Mouse (Mus musculus) erythroid progenitor cell, adult 5-6 weeks (primary cell): Measurements from ENCODE around the gene Phyhd1. TPM values are rescaled to one million over a fixed set of nuclear protein-coding genes. Genes with fewer than 3 reads are reported as not detected.

Experiments
- total RNA-seq, 2 experiments: library from RNA; stranded (forward) in 1 of 2; stranded (reverse) in 1 of 2; fragments of 150-400 nt in 1 of 2; fragments of 186-747, 209-891 nt in 1 of 2; gene quantifications; 2 replicates each; pipeline versions ENCODE4 v1.2.3 to v1.2.4; 2015 to 2017; ENCODE audit warnings: low replicate concordance in 2 of 2

Gene Phyhd1
- total RNA-seq, 2 experiments from 2014 or later, result 9.6 to 11.3 TPM

Other genes with a start within 250 kb of the Phyhd1 start
- gene Wdr34, start 217.3 kb upstream of the Phyhd1 start, total RNA-seq (2015; ENCODE audit: low replicate concordance), result 2.1 and 3.2 TPM in 2 replicates
- 0.26 TPM in 1 of 2 replicates, not detected in the other for gene Wdr34, start 217.3 kb upstream of the Phyhd1 start, total RNA-seq (2017; ENCODE audit: low replicate concordance)
- gene Set, start 208.8 kb upstream of the Phyhd1 start, total RNA-seq (2015; ENCODE audit: low replicate concordance), result 56.2 and 60.5 TPM in 2 replicates
- gene Set, start 208.8 kb upstream of the Phyhd1 start, total RNA-seq (2017; ENCODE audit: low replicate concordance), result 155 and 219 TPM in 2 replicates
- gene Pkn3, start 188.5 kb upstream of the Phyhd1 start, total RNA-seq (2015; ENCODE audit: low replicate concordance), result not detected in 2 replicates
- not detected in 2 replicates for gene Pkn3, start 188.5 kb upstream of the Phyhd1 start, total RNA-seq (2017; ENCODE audit: low replicate concordance)
- gene Zdhhc12, start 172.6 kb upstream of the Phyhd1 start, total RNA-seq (2015; ENCODE audit: low replicate concordance), result 8.6 and 13.4 TPM in 2 replicates
- gene Zdhhc12, start 172.6 kb upstream of the Phyhd1 start, total RNA-seq (2017; ENCODE audit: low replicate concordance), result 2.3 and 4.0 TPM in 2 replicates
- 10.9 and 27.4 TPM in 2 replicates for gene Zer1, start 141.6 kb upstream of the Phyhd1 start, total RNA-seq (2015; ENCODE audit: low replicate concordance)
- 6.7 and 11.7 TPM in 2 replicates for gene Zer1, start 141.6 kb upstream of the Phyhd1 start, total RNA-seq (2017; ENCODE audit: low replicate concordance)
- gene Tbc1d13, start 132.5 kb upstream of the Phyhd1 start, total RNA-seq (2015; ENCODE audit: low replicate concordance), result 4.7 and 9.2 TPM in 2 replicates
- 4.8 and 13.2 TPM in 2 replicates for gene Tbc1d13, start 132.5 kb upstream of the Phyhd1 start, total RNA-seq (2017; ENCODE audit: low replicate concordance)
- gene Endog, start 94.7 kb upstream of the Phyhd1 start, total RNA-seq (2015; ENCODE audit: low replicate concordance), result not detected in 2 replicates
- 1.7 TPM in 1 of 2 replicates, not detected in the other for gene Endog, start 94.7 kb upstream of the Phyhd1 start, total RNA-seq (2017; ENCODE audit: low replicate concordance)
- 2.9 and 10.5 TPM in 2 replicates for gene Spout1, start 87.7 kb upstream of the Phyhd1 start, total RNA-seq (2015; ENCODE audit: low replicate concordance)
- 3.5 and 7.6 TPM in 2 replicates for gene Spout1, start 87.7 kb upstream of the Phyhd1 start, total RNA-seq (2017; ENCODE audit: low replicate concordance)
- gene Kyat1, start 60.4 kb upstream of the Phyhd1 start, total RNA-seq (2015; ENCODE audit: low replicate concordance), result 3.2 TPM in 1 of 2 replicates, not detected in the other
- gene Kyat1, start 60.4 kb upstream of the Phyhd1 start, total RNA-seq (2017; ENCODE audit: low replicate concordance), result 1.8 and 2.3 TPM in 2 replicates
- gene Lrrc8a, start 28.5 kb upstream of the Phyhd1 start, total RNA-seq (2015; ENCODE audit: low replicate concordance), result 9.6 and 11.9 TPM in 2 replicates
- 6.9 and 10.7 TPM in 2 replicates for gene Lrrc8a, start 28.5 kb upstream of the Phyhd1 start, total RNA-seq (2017; ENCODE audit: low replicate concordance)
- gene Gm28035, start 25.6 kb upstream of the Phyhd1 start, total RNA-seq (2015; ENCODE audit: low replicate concordance), result not detected in 2 replicates
- gene Gm28035, start 25.6 kb upstream of the Phyhd1 start, total RNA-seq (2017; ENCODE audit: low replicate concordance), result 0.13 TPM in 1 of 2 replicates, not detected in the other
- gene Gm28038, start 14.8 kb downstream of the Phyhd1 start, total RNA-seq (2015; ENCODE audit: low replicate concordance), result not detected in 2 replicates
- not detected in 2 replicates for gene Gm28038, start 14.8 kb downstream of the Phyhd1 start, total RNA-seq (2017; ENCODE audit: low replicate concordance)
- 1.3 TPM in 1 of 2 replicates, not detected in the other for gene Dolk, start 20.1 kb downstream of the Phyhd1 start, total RNA-seq (2015; ENCODE audit: low replicate concordance)
- 1.0 TPM in 1 of 2 replicates, not detected in the other for gene Dolk, start 20.1 kb downstream of the Phyhd1 start, total RNA-seq (2017; ENCODE audit: low replicate concordance)
- gene Nup188, start 20.2 kb downstream of the Phyhd1 start, total RNA-seq (2015; ENCODE audit: low replicate concordance), result 15.5 and 19.3 TPM in 2 replicates
- 12.1 and 13.9 TPM in 2 replicates for gene Nup188, start 20.2 kb downstream of the Phyhd1 start, total RNA-seq (2017; ENCODE audit: low replicate concordance)
- gene Sh3glb2, start 93.1 kb downstream of the Phyhd1 start, total RNA-seq (2015; ENCODE audit: low replicate concordance), result 6.5 and 8.4 TPM in 2 replicates
- 5.4 and 10.8 TPM in 2 replicates for gene Sh3glb2, start 93.1 kb downstream of the Phyhd1 start, total RNA-seq (2017; ENCODE audit: low replicate concordance)
- 3.8 and 7.2 TPM in 2 replicates for gene Miga2, start 98.0 kb downstream of the Phyhd1 start, total RNA-seq (2015; ENCODE audit: low replicate concordance)
- gene Miga2, start 98.0 kb downstream of the Phyhd1 start, total RNA-seq (2017; ENCODE audit: low replicate concordance), result 12.4 and 18.7 TPM in 2 replicates
- gene Dolpp1, start 126.1 kb downstream of the Phyhd1 start, total RNA-seq (2015; ENCODE audit: low replicate concordance), result 4.6 and 14.1 TPM in 2 replicates
- gene Dolpp1, start 126.1 kb downstream of the Phyhd1 start, total RNA-seq (2017; ENCODE audit: low replicate concordance), result 5.4 and 20.9 TPM in 2 replicates
- gene Crat, start 149.6 kb downstream of the Phyhd1 start, total RNA-seq (2015; ENCODE audit: low replicate concordance), result 80.9 and 111 TPM in 2 replicates
- gene Crat, start 149.6 kb downstream of the Phyhd1 start, total RNA-seq (2017; ENCODE audit: low replicate concordance), result 33.9 and 79.7 TPM in 2 replicates
- gene Ptpa, start 149.8 kb downstream of the Phyhd1 start, total RNA-seq (2015; ENCODE audit: low replicate concordance), result 118 and 151 TPM in 2 replicates
- 103 and 168 TPM in 2 replicates for gene Ptpa, start 149.8 kb downstream of the Phyhd1 start, total RNA-seq (2017; ENCODE audit: low replicate concordance)
- gene Ier5l, start 208.0 kb downstream of the Phyhd1 start, total RNA-seq (2015; ENCODE audit: low replicate concordance), result not detected in 2 replicates
- gene Ier5l, start 208.0 kb downstream of the Phyhd1 start, total RNA-seq (2017; ENCODE audit: low replicate concordance), result 0.51 TPM in 1 of 2 replicates, not detected in the other